Mouse (Mus musculus) CD4-positive naive resting alpha-beta T cell, adult 76 days (primary cell): ENCODE results near the gene Tmem87a. TPM values are rescaled to one million over a fixed set of nuclear protein-coding genes. Genes with fewer than 3 reads are reported as not detected.

Source experiments
- total RNA-seq: library from RNA; stranded (reverse); gene quantifications from one replicate; pipeline ENCODE4 v1.2.4, GENCODE M21; 2023

The Tmem87a gene
- total RNA-seq: 64.9 TPM

DNA sequence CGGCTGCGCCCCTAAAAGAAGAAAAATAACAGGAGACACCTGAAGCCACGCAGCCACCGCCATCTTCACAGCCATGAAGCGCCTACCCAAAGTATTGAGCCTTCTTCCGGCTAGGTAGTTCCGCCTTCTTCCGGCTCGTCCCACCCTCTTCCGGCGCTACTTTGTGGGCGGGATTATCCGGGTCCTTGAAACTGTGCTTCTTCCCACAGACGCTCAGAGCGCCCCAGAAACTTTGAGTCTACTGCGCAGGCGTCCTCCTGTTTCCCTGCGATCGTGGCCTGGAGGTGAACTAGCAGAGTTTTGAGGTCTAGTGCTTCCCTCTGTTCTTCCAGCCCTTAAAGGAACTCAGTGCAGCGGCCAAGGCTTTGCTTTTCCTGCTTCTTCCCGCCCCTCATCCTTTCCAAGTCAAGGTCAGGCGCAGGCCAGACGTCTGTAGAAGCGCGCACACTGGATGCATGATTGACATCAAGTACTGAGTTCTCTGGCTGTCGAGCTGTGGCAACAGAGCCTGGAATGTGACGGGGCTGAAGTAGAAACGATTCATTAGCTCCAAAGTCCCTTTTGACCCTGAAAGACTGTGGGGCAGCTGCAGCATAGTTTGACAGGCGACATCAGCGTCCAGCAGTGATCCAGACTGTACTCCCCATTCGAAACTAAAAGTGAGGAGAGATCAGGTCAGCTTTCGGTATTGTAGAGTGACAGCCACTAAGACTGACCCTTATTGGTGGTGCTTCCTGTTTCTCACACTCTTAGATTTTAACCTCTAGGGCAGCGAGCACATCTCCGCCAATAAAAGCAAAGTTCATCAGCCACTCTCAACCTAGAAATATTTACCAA, at the start of gene Tmem87a:
Tmem87a (minus strand) TSS at position 128 of the 837 bp plus-strand sequence.

DNA sequence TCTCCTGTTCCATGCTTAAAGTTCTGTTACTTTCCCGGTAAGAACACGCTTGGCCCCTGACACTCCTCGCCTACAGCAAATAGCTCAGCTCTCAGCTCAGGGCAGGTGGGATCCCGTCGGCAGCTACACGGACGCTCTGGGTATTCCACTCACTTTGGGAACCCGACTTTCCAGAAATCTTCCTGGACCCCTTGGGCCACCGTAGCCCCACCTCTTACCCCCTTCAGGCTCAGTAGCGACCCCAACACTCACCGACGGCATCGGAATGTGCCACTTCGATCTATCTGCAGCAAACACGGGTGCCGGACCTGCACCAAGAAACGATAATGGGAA, 294 bp downstream of the Tmem87a start, which contains the start of gene Ganc:
Ganc (plus strand) TSS at position 244 of the 333 bp plus-strand sequence.

DNA sequence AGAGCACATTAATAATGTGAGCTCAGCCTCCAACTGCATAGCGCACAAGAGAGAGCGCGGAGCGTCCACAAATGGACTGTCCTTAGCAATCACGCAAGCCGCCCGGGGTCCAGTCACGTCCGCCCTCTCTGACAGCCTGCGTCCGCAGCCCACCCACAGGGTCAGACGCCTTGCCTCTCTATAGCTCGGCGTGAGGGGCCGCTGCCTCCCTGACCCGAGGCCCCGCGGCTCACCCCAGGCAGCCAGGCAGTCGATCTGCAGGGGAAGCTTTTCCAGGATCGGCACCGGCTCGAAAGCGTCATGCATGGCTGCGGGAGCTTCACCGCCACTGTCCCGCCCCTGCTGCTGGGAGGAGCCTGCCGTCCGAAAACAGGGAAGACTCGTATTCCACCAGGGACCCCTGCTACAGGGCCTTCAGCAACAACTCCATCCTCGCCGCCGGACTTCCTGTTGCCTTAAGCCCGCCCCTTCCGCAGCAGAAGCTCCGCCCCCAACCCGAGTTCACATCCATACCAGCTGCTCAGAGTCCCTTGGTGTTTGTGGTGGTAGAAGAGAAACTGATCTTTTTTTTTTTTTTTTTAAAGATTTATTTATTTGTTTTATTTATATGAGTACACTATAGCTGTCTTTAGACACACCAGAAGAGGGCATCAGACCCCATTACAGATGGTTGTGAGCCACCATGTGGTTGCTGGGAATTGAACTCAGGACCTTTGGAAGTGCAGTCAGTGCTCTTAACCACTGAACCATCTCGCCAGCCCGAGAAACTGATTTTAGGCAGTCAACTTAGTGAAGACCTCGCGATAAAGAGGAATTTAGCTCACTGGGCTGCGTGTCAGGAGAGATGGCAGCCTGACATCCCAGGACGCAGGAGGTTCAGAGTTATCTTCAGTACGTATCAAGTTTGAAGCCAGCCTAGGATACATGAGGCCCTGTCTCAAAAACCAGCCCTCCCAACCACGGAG, 50.9 kb downstream of the Tmem87a start, which contains the start of gene Vps39:
Vps39 (minus strand) TSS at position 456 of the 965 bp plus-strand sequence.

DNA sequence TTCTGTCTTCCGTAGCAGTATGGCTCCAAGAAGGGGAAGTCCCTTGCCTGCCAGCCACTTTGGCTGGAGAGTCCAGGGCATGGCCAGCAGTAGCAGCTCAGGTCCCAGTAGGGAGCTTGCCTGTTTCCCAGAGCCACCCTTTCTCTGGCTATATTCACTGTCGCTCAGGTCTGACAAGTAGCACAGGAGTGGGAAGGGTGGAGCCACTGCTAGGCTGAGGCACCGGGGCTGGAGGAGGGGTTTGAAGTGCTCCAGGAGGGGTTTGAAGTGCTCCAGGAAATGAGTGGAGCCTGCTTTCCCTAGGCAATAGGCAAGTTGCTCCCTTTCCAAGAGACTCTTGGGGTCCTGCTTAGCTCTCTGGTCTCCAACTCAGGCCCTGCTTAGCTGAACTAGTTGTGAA, 89.9 kb downstream of the Tmem87a start, which contains the start of gene Pla2g4f:
Pla2g4f (minus strand) TSS at position 190 of the 400 bp plus-strand sequence.

Other genes starting within 250 kb of the Tmem87a start
- gene Ehd4, start 249.5 kb downstream of the Tmem87a start, total RNA-seq: 19.3 TPM
- gene Pla2g4e, start 158.8 kb downstream of the Tmem87a start, total RNA-seq: not detected
- gene Pla2g4d, start 114.9 kb downstream of the Tmem87a start, total RNA-seq: not detected
- gene Pla2g4f, start 89.9 kb downstream of the Tmem87a start, total RNA-seq: 0.41 TPM
- 55.3 TPM for gene Vps39, start 51.0 kb downstream of the Tmem87a start, total RNA-seq
- gene Ganc, start 217 bp downstream of the Tmem87a start, total RNA-seq: 18.8 TPM
- gene Capn3, start 51.9 kb upstream of the Tmem87a start, total RNA-seq: 0.73 TPM
- 61.8 TPM for gene Zfp106, start 159.7 kb upstream of the Tmem87a start, total RNA-seq
- gene Snap23, start 163.6 kb upstream of the Tmem87a start, total RNA-seq: 23.0 TPM
- gene Haus2, start 205.3 kb upstream of the Tmem87a start, total RNA-seq: 21.7 TPM
- 12.3 TPM for gene Lrrc57, start 205.4 kb upstream of the Tmem87a start, total RNA-seq
- gene Stard9, start 225.0 kb upstream of the Tmem87a start, total RNA-seq: 1.2 TPM